Mouse (Mus musculus) NIH3T3 (cell line): Measurements from ENCODE around the gene Lins1.

Experiments
- DNase-seq: peaks from one replicate; pipeline ENCODE4 v3.0.0-alpha.2; 2012; ENCODE audit warnings: low read depth

Lins1 gene

GRCm38 (mm10) chr7:66733431-66733830 is 43.7 kb downstream of the Lins1 start:
- no peak for DNase-seq

- no peak for DNase-seq
Measured at GRCm38 (mm10) chr7:66733882-66734281, 44.2 kb downstream of the Lins1 start.

- no peak for DNase-seq
Measured at GRCm38 (mm10) chr7:66734466-66734865, 44.8 kb downstream of the Lins1 start.

GRCm38 (mm10) chr7:66734993-66735392 is 45.3 kb downstream of the Lins1 start:
- DNase-seq = peak; percentile 19

GRCm38 (mm10) chr7:66737418-66737817 is 47.7 kb downstream of the Lins1 start:
- DNase-seq = no peak

- no peak for DNase-seq
Measured at GRCm38 (mm10) chr7:66741008-66741407, 51.3 kb downstream of the Lins1 start.

GRCm38 (mm10) chr7:66741412-66741811 is 51.7 kb downstream of the Lins1 start:
- no peak for DNase-seq

GRCm38 (mm10) chr7:66743377-66743781 is 53.7 kb downstream of the Lins1 start, which contains the start of gene Cers3:
Cers3 (plus strand) TSS chr7:66743504.
- DNase-seq = no peak

GRCm38 (mm10) chr7:66746972-66747371 is 57.3 kb downstream of the Lins1 start:
- peak; percentile 32 for DNase-seq

GRCm38 (mm10) chr7:66749998-66750397 is 60.3 kb downstream of the Lins1 start:
- DNase-seq = no peak

GRCm38 (mm10) chr7:66753816-66754215 is 64.1 kb downstream of the Lins1 start:
- no peak for DNase-seq

- DNase-seq = no peak
Measured at GRCm38 (mm10) chr7:66755611-66756010, 65.9 kb downstream of the Lins1 start.
